Mouse (Mus musculus) lung, postnatal 0 days (tissue): ENCODE measurements around the gene Slc9a5. TPM values are rescaled to one million over a fixed set of nuclear protein-coding genes. Genes with fewer than 3 reads are reported as not detected.

Experiments used
- ATAC-seq: fragments of 200-750 bp; cut with Nextera tagmentation; 2 replicates; pipeline ENCODE4 v1.8.0; 2017; ENCODE audit warnings: moderate library complexity
- DNase-seq: peaks from one replicate; pipeline ENCODE4 v3.0.0-alpha.2; 2016; ENCODE audit warnings: low spot score
- H3K27ac ChIP-seq: fragments of 300-500 bp; sonication (generic); 2 replicates; pipeline ENCODE4 v1.5.1; 2014; ENCODE audit warnings: antibody characterized with exemption, mild to moderate bottlenecking, low read length, mixed read lengths
- H3K27me3 ChIP-seq: fragments of 300-500 bp; sonication (generic); replicated peaks from 2 replicates; pipeline ENCODE4 v1.6.1; 2014; ENCODE audit warnings: low read length, mixed read lengths; ENCODE audit not compliant: insufficient read depth
- H3K36me3 ChIP-seq: fragments of 300-500 bp; sonication (generic); 2 replicates; pipeline ENCODE4 v1.6.1; 2014; ENCODE audit warnings: low read length, mixed read lengths; ENCODE audit not compliant: insufficient read depth
- H3K4me1 ChIP-seq: fragments of 300-500 bp; sonication (generic); 2 replicates; pipeline ENCODE4 v1.6.1; 2014; ENCODE audit warnings: antibody characterized with exemption, low read depth, low read length, mixed read lengths; ENCODE audit not compliant: insufficient read depth
- H3K4me2 ChIP-seq: fragments of 300-500 bp; sonication (generic); replicated peaks from 2 replicates; pipeline ENCODE4 v1.6.1; 2014; ENCODE audit warnings: low read depth, mild to moderate bottlenecking, low read length, moderate library complexity, mixed read lengths
- H3K4me3 ChIP-seq: fragments of 300-500 bp; sonication (generic); 2 replicates; pipeline ENCODE4 v1.5.1; 2014; ENCODE audit warnings: low read depth, low read length
- H3K9ac ChIP-seq: fragments of 300-500 bp; sonication (generic); replicated peaks from 2 replicates; pipeline ENCODE4 v1.6.1; 2014; ENCODE audit warnings: low read depth, mild to moderate bottlenecking
- H3K9me3 ChIP-seq: fragments of 300-500 bp; sonication (generic); 2 replicates; pipeline ENCODE4 v1.6.1; 2016; ENCODE audit warnings: low read length, mixed read lengths
- CTCF ChIP-seq: IDR thresholded peaks from 2 replicates; pipeline ENCODE4 v1.5.1; 2016; ENCODE audit warnings: antibody characterized with exemption, mild to moderate bottlenecking
- EP300 ChIP-seq: IDR thresholded peaks from 2 replicates; pipeline ENCODE4 v1.6.1; 2016; ENCODE audit warnings: antibody characterized with exemption, mild to moderate bottlenecking, control low read depth
- WGBS: fragments of 180-500 bp; shearing (Covaris S2); extraction: QIAGEN DNeasy Blood & Tissue Kit; methylation state at CpG from one replicate; pipeline ENCODE4 v1.1.7; 2014; 5-methylcytosine and 5-hydroxymethylcytosine counted together
- polyA plus RNA-seq: library from polyadenylated mRNA; unstranded; fragments of >200 nt; fragmentation: Nextera tagmentation; extraction: Ambion mirVana; gene quantifications from 2 replicates; pipeline ENCODE4 v1.2.1, GENCODE M21; 2015

Gene Slc9a5
- polyA plus RNA-seq, 1 experiment from 2014 or later, result 1.7 TPM

GRCm38 (mm10) chr8:105305211-105306145 is 43.2 kb upstream of the Slc9a5 start, which contains the start of gene Elmo3:
Gene Elmo3 (plus strand): TSS chr8:105305601.
- H3K9me3 ChIP-seq, result no peaks in the 10 kb centered on the region
- H3K4me2 ChIP-seq, result peak within 1 kb of the TSS; percentile 59
- TF ChIP-seq EP300 (no peak), CTCF (peak; percentile 29; the same call in 1 of the 2 replicates)
- WGBS, result 7% methylated on average over 28 of the region's 30 CpGs
- peak; percentile 93 for ATAC-seq
- H3K9ac ChIP-seq, result 0 out of 2 replicates have a peak within 1 kb of the TSS, but pooled peaks have one; percentile 16
- H3K4me3 ChIP-seq, result peak within 1 kb of the TSS; percentile 33
- H3K36me3 ChIP-seq, result peaks cover 30% of the 10 kb centered on the region
- H3K4me1 ChIP-seq, result peaks cover 11% of the 10 kb centered on the region; the same call in 1 of the 2 replicates
- H3K27ac ChIP-seq, result peak within 1 kb of the TSS; percentile 87
- peak; percentile 91 for DNase-seq
- H3K27me3 ChIP-seq, result no peaks in the 10 kb centered on the region

- ATAC-seq (peak; percentile 2; the same call in 1 of the 2 replicates), DNase-seq (no peak)
- WGBS, result 24% methylated on average over 5 of the region's 5 CpGs
- H3K4me1 ChIP-seq, result peaks cover 11% of the 10 kb centered on the region; the same call in 1 of the 2 replicates
- no peaks in the 10 kb centered on the region for H3K9me3 ChIP-seq
- TF ChIP-seq EP300 (no peak), CTCF (peak; percentile 39)
- peak overlapping the region; percentile 59 for H3K4me2 ChIP-seq
- no peak overlapping the region for H3K9ac ChIP-seq
- H3K36me3 ChIP-seq, result peaks cover 27% of the 10 kb centered on the region
- peak overlapping the region; percentile 87 for H3K27ac ChIP-seq
- H3K27me3 ChIP-seq, result no peaks in the 10 kb centered on the region
- peak overlapping the region; percentile 33 for H3K4me3 ChIP-seq
These were observed 42.4 kb upstream of the Slc9a5 start for GRCm38 (mm10) chr8:105306146-105306691.

GRCm38 (mm10) chr8:105307670-105308069 is 41.0 kb upstream of the Slc9a5 start:
- Histone ChIP-seq H3K4me2 (no peak overlapping the region), H3K27ac (no peak overlapping the region), H3K36me3 (peaks cover 24% of the 10 kb centered on the region), H3K27me3 (no peaks in the 10 kb centered on the region), H3K9me3 (no peaks in the 10 kb centered on the region), H3K9ac (no peak overlapping the region), H3K4me3 (no peak overlapping the region), H3K4me1 (peaks cover 11% of the 10 kb centered on the region; the same call in 1 of the 2 replicates)
- ATAC-seq (no peak), DNase-seq (no peak)
- 93% methylated on average over 13 of the region's 13 CpGs for WGBS
- TF ChIP-seq CTCF, result no peak
- TF ChIP-seq EP300, result no peak

GRCm38 (mm10) chr8:105308428-105308827 is 40.2 kb upstream of the Slc9a5 start:
- Histone ChIP-seq H3K4me2 (no peak overlapping the region), H3K27me3 (no peaks in the 10 kb centered on the region), H3K4me1 (peaks cover 11% of the 10 kb centered on the region; the same call in 1 of the 2 replicates), H3K27ac (no peak overlapping the region), H3K9me3 (no peaks in the 10 kb centered on the region), H3K36me3 (peaks cover 30% of the 10 kb centered on the region), H3K4me3 (no peak overlapping the region), H3K9ac (no peak overlapping the region)
- ATAC-seq (no peak), DNase-seq (no peak)
- WGBS, result 90% methylated on average over 10 of the region's 10 CpGs
- no peak for TF ChIP-seq CTCF

GRCm38 (mm10) chr8:105309142-105309847 is 39.3 kb upstream of the Slc9a5 start:
- no peak for TF ChIP-seq CTCF
- TF ChIP-seq EP300, result no peak
- ATAC-seq (no peak), DNase-seq (no peak)
- no peak overlapping the region for H3K4me2 ChIP-seq
- H3K27me3 ChIP-seq, result no peaks in the 10 kb centered on the region
- peaks cover 30% of the 10 kb centered on the region for H3K36me3 ChIP-seq
- no peak overlapping the region for H3K27ac ChIP-seq
- 86% methylated on average over 15 of the region's 15 CpGs for WGBS
- no peak overlapping the region for H3K4me3 ChIP-seq
- H3K9me3 ChIP-seq, result no peaks in the 10 kb centered on the region
- no peak overlapping the region for H3K9ac ChIP-seq
- H3K4me1 ChIP-seq, result peaks cover 7% of the 10 kb centered on the region; the same call in 1 of the 2 replicates

GRCm38 (mm10) chr8:105310118-105310517 is 38.5 kb upstream of the Slc9a5 start:
- H3K4me2 ChIP-seq, result no peak overlapping the region
- H3K27ac ChIP-seq, result no peak overlapping the region
- no peak overlapping the region for H3K4me3 ChIP-seq
- no peak overlapping the region for H3K9ac ChIP-seq
- no peak for TF ChIP-seq EP300
- no peak for TF ChIP-seq CTCF
- 86% methylated on average over 8 of the region's 8 CpGs for WGBS
- H3K9me3 ChIP-seq, result no peaks in the 10 kb centered on the region
- H3K4me1 ChIP-seq, result no peaks in the 10 kb centered on the region; the same call in 1 of the 2 replicates
- DNase-seq (no peak), ATAC-seq (no peak)
- H3K36me3 ChIP-seq, result peaks cover 30% of the 10 kb centered on the region
- H3K27me3 ChIP-seq, result no peaks in the 10 kb centered on the region
